Mouse (Mus musculus) layer of hippocampus, adult 9-10 months (tissue): Measurements from ENCODE around the gene 2210010C04Rik.
"Not testable (repeated sequence)": the region's sequence is repeated elsewhere in the genome, so short reads cannot be mapped to it uniquely, and the experiment has no call there.

Source experiments
- DNase-seq: peaks from one replicate; pipeline ENCODE4 v3.0.0; 2022; ENCODE audit warnings: low spot score

2210010C04Rik gene

DNA sequence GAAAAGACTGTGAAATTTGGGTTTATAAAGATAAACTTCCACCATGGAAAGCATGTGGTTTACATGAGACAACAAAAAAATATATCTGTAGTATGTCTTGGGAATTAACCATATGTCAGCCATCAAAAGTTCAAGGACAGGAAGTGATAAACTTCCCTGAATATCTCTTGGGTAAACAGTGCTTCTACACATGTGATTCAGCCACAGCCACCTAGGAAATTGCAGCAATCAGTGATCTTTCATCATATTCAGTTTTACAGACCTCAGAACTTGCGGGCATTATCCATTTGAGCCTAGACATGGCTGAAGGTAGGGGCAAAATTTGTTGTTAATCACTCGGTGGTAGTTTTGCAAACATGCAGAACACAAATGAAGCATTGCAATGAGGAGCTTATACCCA lies 16.7 kb downstream of the 2210010C04Rik start:
- DNase-seq = no peak

DNA sequence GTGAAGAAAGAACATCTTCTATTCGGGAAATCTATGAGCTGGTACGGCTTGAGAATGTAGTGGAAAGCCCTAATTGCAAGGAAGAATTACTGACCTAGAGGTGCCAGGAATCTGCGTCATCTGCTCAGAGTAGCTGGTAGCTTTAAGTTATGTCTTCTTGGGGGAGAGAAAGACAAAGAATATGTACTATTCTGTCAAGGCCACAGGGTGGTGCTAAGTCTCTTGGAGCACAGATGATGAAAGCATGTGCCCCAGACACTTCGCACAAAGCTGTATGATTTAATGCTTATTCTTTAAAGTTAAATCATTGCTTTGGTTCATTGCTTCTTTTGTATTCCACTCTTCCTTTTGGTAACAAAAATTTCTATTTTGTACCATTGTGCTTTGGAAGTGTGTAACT lies 20.2 kb downstream of the 2210010C04Rik start:
- DNase-seq = no peak

DNA sequence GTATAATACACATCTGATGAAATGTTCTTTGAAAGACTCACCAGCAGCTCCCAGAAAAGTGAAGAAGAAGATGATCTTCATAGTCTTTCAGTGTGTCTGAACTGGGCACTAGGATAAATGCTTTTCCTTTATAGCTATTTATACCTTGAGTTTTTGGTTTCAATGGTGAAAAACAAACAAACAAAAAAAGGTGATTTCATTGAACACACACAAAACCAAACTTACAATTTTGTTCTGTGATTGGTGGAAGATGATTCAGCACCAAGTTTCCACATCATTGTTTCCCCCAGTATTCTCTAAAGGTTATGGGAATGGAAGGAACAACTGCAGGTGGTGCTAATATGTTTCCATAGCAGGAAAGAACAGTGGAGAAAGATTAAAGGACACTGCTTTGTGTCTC lies 35.9 kb downstream of the 2210010C04Rik start, which contains the start of gene Gm2663:
Gm2663 (minus strand) TSS at position 101 of the 400 bp plus-strand sequence.
- DNase-seq = not testable (repeated sequence)
